Comparison of ENCODE assay signal across 8 mouse cellular contexts in genomic region chr17:31855597-31856518, GRCm38 (mm10). TPM values are rescaled to one million over a fixed set of nuclear protein-coding genes. Genes with fewer than 3 reads are reported as not detected.
DNase-seq lines count a peak whose midpoint lies in the region; ATAC-seq lines count a peak whose summit lies in the region.

Gene Sik1 (minus strand): TSS chr17:31855804.

- no peaks in the 10 kb centered on the region for H3K27me3 ChIP-seq in embryonic facial prominence, embryonic 14.5 days (replicated peaks; ENCODE audit: control insufficient read depth, insufficient read depth, low read length)
- H3K27me3 ChIP-seq in limb, embryonic 15.5 days = no peaks in the 10 kb centered on the region

- H3K9ac ChIP-seq in embryonic facial prominence, embryonic 14.5 days (ENCODE audit: low read depth, low read length) = peak within 1 kb of the TSS; percentile 95
- peak within 1 kb of the TSS; percentile 98 for H3K9ac ChIP-seq in limb, embryonic 15.5 days

- peak; percentile 94 for ATAC-seq in embryonic facial prominence, embryonic 14.5 days (ENCODE audit: low read depth)
- ATAC-seq in limb, embryonic 15.5 days (ENCODE audit: insufficient number of reproducible peaks, low FRiP score, low TSS enrichment, low read depth) = peak; percentile 94

- peak; percentile 97 for DNase-seq in 3T3-L1 (ENCODE audit: low read depth, low spot score)
- peak; percentile 94 to 97 for DNase-seq in adrenal gland, postnatal 4 days (ENCODE audit: low spot score in 2 of 2)
- DNase-seq in embryonic facial prominence, embryonic 14.5 days (ENCODE audit: low spot score) = peak; percentile 99
- peak; percentile 94 for DNase-seq in heart, adult 8-10 months (ENCODE audit: low spot score)
- peak; percentile 98 for DNase-seq in kidney, adult 9 months
- DNase-seq in monocyte, adult 2 months (ENCODE audit: low read depth in 1 of 2, low spot score in 2 of 2) = peak; percentile 86 to 94
- DNase-seq in spleen, postnatal 36 days (ENCODE audit: low spot score in 2 of 2) = peak; percentile 97

- peak within 1 kb of the TSS; percentile 95 for H3K4me3 ChIP-seq in embryonic facial prominence, embryonic 14.5 days (ENCODE audit: low read depth, low read length)
- H3K4me3 ChIP-seq in limb, embryonic 15.5 days = peak within 1 kb of the TSS; percentile 94

- H3K4me2 ChIP-seq in embryonic facial prominence, embryonic 14.5 days (ENCODE audit: low read depth, low read length) = peak within 1 kb of the TSS; percentile 88
- peak within 1 kb of the TSS; percentile 84 for H3K4me2 ChIP-seq in limb, embryonic 15.5 days

- peaks cover 22% of the 10 kb centered on the region for H3K4me1 ChIP-seq in embryonic facial prominence, embryonic 14.5 days (ENCODE audit: control insufficient read depth, insufficient read depth, low read length)
- H3K4me1 ChIP-seq in limb, embryonic 15.5 days = peaks cover 29% of the 10 kb centered on the region

- WGBS in embryonic facial prominence, embryonic 14.5 days = 1% methylated on average over 36 of the region's 92 CpGs
- WGBS in limb, embryonic 15.5 days = under 1% methylated on average over 83 of the region's 92 CpGs

- H3K36me3 ChIP-seq in embryonic facial prominence, embryonic 14.5 days (ENCODE audit: control insufficient read depth, insufficient read depth, low read length) = peaks cover 19% of the 10 kb centered on the region
- peaks cover 3% of the 10 kb centered on the region for H3K36me3 ChIP-seq in limb, embryonic 15.5 days

- H3K9me3 ChIP-seq in embryonic facial prominence, embryonic 14.5 days (ENCODE audit: control insufficient read depth, low read length) = no peaks in the 10 kb centered on the region
- no peaks in the 10 kb centered on the region for H3K9me3 ChIP-seq in limb, embryonic 15.5 days

- H3K27ac ChIP-seq in embryonic facial prominence, embryonic 14.5 days (replicated peaks; ENCODE audit: low read depth, low read length) = peak within 1 kb of the TSS; percentile 91
- H3K27ac ChIP-seq in limb, embryonic 15.5 days = peak within 1 kb of the TSS; percentile 89

RNA-seq across cellular contexts. Expression of gene Sik1, which starts in this region (rescaled TPM):
- 10 to 100 TPM; 27.1 to 28.0 TPM for total RNA-seq in adrenal gland, postnatal 4 days (2021)
- 25.1 and 27.8 TPM in 2 replicates for polyA plus RNA-seq in embryonic facial prominence, embryonic 14.5 days (2014; fragmentation: Nextera tagmentation; extraction: Ambion mirVana)
- total RNA-seq in heart, adult 8-10 months (2022) = 10 to 100 TPM; 19.0 to 34.0 (median 30.2) TPM
- polyA plus RNA-seq in limb, embryonic 15.5 days (2015; fragmentation: Nextera tagmentation; extraction: Ambion mirVana) = 30.5 and 37.1 TPM in 2 replicates

Comparison
In these comparisons a context has a peak if more than half of its experiments do, and no peak if none do; other contexts are left out.
1. Peak in every context shown above with its lines: DNase-seq, ATAC-seq, H3K4me3 ChIP-seq and H3K27ac ChIP-seq.